ENCODE assay signal across 14 mouse cellular contexts in the genomic region with DNA sequence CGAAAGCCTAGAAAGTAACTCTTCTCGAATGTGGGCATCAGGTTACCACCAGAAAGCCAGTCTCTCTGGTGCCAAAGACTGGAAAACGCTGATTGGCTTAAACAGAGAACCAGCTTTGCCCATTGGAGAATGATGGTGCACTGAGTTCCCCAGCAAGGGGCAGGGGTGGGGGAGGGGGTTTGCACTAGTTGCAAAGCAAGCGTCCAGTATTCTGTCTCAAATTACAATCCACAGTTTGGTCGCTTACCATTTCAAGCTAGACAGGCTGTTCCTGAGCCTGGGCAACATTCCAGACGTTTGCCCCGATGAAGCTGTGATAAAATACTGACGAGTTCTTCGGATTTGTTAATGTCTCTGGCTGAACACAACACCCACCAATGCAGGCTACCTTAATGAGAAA.
DNase-seq lines count a peak whose midpoint lies in the region; ATAC-seq and TF ChIP-seq lines count a peak whose summit lies in the region.
"Had no signal": no experiment of that assay in that cellular context is flagged by ENCODE, and none has a peak within 500 bp of the region (broad histone marks: within the 10 kb centered on the region; RNA-seq: fewer than 3 reads in every experiment).

No protein-coding gene starts in this region.

- no peak overlapping the region for H3K4me3 ChIP-seq in kidney, adult 2 months (ENCODE audit: insufficient read depth, low read depth, low read length)
- H3K4me3 ChIP-seq in limb, embryonic 12.5 days (replicated peaks): no peak overlapping the region
- H3K4me3 ChIP-seq: gastrocnemius, adult 2 months; neural tube, embryonic 15.5 days had no signal

- peak; percentile 63 for ATAC-seq in limb, embryonic 12.5 days (ENCODE audit: insufficient number of reproducible peaks, insufficient read depth, low FRiP score, low TSS enrichment, low read depth)

- no peak overlapping the region for H3K9ac ChIP-seq in limb, embryonic 12.5 days (replicated peaks)
- H3K9ac ChIP-seq: neural tube, embryonic 15.5 days had no signal

- H3K36me3 ChIP-seq in kidney, adult 2 months (ENCODE audit: control insufficient read depth, insufficient read depth, low read length): no peaks in the 10 kb centered on the region
- no peaks in the 10 kb centered on the region for H3K36me3 ChIP-seq in limb, embryonic 12.5 days
- H3K36me3 ChIP-seq: neural tube, embryonic 15.5 days had no signal

- no peak overlapping the region for H3K27ac ChIP-seq in kidney, adult 2 months (ENCODE audit: insufficient read depth, low read depth, low read length)
- peak overlapping the region; percentile 41 for H3K27ac ChIP-seq in limb, embryonic 12.5 days
- H3K27ac ChIP-seq: gastrocnemius, adult 2 months; neural tube, embryonic 15.5 days had no signal

- no peak for TF ChIP-seq CTCF in kidney, adult 2 months (conservative IDR thresholded peaks at IDR 0.05; ENCODE audit: insufficient read depth, insufficient read length, low read depth, low read length)
- TF ChIP-seq CTCF in brain, embryonic 14.5 days (IDR thresholded peaks at IDR 0.05; ENCODE audit: borderline replicate concordance, extremely low read depth, insufficient read depth, insufficient read length): no peak

- TF ChIP-seq POLR2A in kidney, adult 2 months (IDR thresholded peaks at IDR 0.05; ENCODE audit: low read depth, low read length): no peak
- no peak for TF ChIP-seq POLR2A in brain, embryonic 14.5 days (IDR thresholded peaks at IDR 0.05; ENCODE audit: borderline replicate concordance, extremely low read depth, insufficient read depth, insufficient read length, poor library complexity, severe bottlenecking)

- intact Hi-C loops in left cerebral cortex, postnatal 36 days (cut with DNase I): no loop called here

- no peaks in the 10 kb centered on the region for H3K27me3 ChIP-seq in kidney, adult 2 months (replicated peaks; ENCODE audit: control insufficient read depth, insufficient read depth, low read length)
- H3K27me3 ChIP-seq in limb, embryonic 12.5 days: no peaks in the 10 kb centered on the region
- H3K27me3 ChIP-seq: neural tube, embryonic 15.5 days had no signal

- H3K4me1 ChIP-seq in kidney, adult 2 months (ENCODE audit: control insufficient read depth, insufficient read depth, low read length): no peaks in the 10 kb centered on the region
- peaks cover 13% of the 10 kb centered on the region for H3K4me1 ChIP-seq in limb, embryonic 12.5 days (replicated peaks)

- DNase-seq in kidney, postnatal 14 days: peak; percentile 2
- no peak for DNase-seq in kidney, adult 2 months
- DNase-seq in brain, embryonic 14.5 days (ENCODE audit: low read depth): peak; percentile 60
- peak; percentile 13 for DNase-seq in embryo, embryonic 11.5 days (ENCODE audit: low read depth, low spot score)
- DNase-seq in right cerebral cortex, postnatal 10 days (ENCODE audit: low spot score in 2 of 2): no peak
- no peak for DNase-seq in left cerebral cortex, postnatal 36 days (ENCODE audit: low spot score in 2 of 2)
- DNase-seq: cerebellum, adult 9-10 months; gastrocnemius, adult 2 months; lung, adult 18-20 months; midbrain, embryonic 14.5 days; right cerebral cortex, postnatal 14 days; thymus, postnatal 4 days had no signal

- WGBS in kidney, adult 2 months: 24% methylated on average over 9 of the region's 9 CpGs
- 16% methylated on average over 9 of the region's 9 CpGs for WGBS in limb, embryonic 12.5 days

- H3K9me3 ChIP-seq in limb, embryonic 12.5 days: no peaks in the 10 kb centered on the region
- H3K9me3 ChIP-seq: neural tube, embryonic 15.5 days had no signal

- peak overlapping the region; percentile 37 for H3K4me2 ChIP-seq in limb, embryonic 12.5 days
- H3K4me2 ChIP-seq: neural tube, embryonic 15.5 days had no signal

Comparison
In these comparisons a context has a peak if more than half of its experiments do, and no peak if none do; other contexts are left out.
1. DNase-seq: peak in kidney, postnatal 14 days (single experiment), brain, embryonic 14.5 days (single experiment) and embryo, embryonic 11.5 days (single experiment); none in kidney, adult 2 months (single experiment), right cerebral cortex, postnatal 10 days (0 of 2) and left cerebral cortex, postnatal 36 days (0 of 2).